Mouse (Mus musculus) hindbrain, embryonic 10.5 days (tissue): ENCODE data around the gene Amelx. TPM values are rescaled to one million over a fixed set of nuclear protein-coding genes. Genes with fewer than 3 reads are reported as not detected.

ENCODE experiments used
- polyA plus RNA-seq: library from polyadenylated mRNA; unstranded; fragments of >200 nt; fragmentation: Nextera tagmentation; extraction: Ambion mirVana; gene quantifications from 2 replicates; pipeline ENCODE4 v1.2.1, GENCODE M21; 2016

The Amelx gene
- polyA plus RNA-seq, 1 experiment from 2014 or later = not detected

Other genes starting within 250 kb of the Amelx start
- 38.6 and 38.8 TPM in 2 replicates for gene Hccs, start 133.2 kb upstream of the Amelx start, polyA plus RNA-seq